Mouse (Mus musculus) WW6 (cell line): ENCODE results near the gene Bnip1.

ENCODE experiments used
- DNase-seq: peaks from one replicate; pipeline ENCODE4 v3.0.0-alpha.2; 2013; ENCODE audit warnings: low read depth, low spot score

Bnip1 gene

DNA sequence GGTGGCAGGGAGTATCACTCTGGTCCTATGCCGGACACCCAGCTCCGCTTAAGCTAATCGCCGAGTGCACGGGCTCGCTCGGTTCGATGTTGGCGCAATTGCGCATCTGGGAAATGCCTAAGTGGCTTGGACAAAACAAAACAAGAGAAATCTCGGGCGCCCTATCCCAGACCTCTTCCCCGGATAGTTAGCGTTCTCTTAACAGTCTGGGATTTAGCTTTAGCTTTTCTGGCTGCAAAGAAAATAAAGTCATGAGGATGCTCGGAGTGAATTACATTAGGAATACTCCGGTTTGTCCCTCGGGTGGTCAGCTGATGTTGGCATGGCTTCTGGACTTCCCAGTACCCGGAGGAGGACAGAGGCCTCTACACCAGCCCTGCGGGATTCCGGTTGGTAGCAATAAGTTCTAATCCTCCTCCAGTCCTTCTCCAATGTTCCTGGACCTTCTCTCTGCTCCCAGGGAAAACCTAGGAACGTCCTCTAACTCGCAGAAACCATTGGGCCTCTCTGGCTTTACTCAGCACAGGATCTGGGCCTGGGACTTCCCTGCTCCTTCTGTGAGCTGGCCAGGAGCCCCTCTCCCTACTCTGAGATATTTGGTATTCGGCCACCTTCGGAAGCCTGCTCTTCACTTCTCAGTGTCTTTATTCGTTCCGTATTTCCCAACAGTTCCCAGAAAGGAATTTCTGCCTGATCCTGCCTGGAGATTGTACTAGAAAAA, 59.0 kb downstream of the Bnip1 start:
- DNase-seq: no peak

DNA sequence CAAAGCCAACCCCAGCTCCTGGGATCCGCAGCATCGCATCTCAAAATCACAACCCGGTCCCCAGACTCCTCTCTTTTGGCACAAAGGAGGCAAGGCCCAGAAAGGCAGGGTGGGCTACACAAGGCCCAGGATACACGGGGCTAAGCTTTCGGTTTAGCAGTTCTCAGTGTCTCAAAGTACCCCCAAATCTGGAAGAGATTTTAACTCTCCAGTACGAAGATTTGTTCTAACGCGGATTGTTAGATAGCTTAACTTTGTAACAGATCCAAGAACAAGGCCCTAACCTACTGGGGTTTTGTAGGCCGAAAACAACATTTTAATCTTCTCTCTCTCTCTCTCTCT, 59.5 kb downstream of the Bnip1 start:
- no peak for DNase-seq

DNA sequence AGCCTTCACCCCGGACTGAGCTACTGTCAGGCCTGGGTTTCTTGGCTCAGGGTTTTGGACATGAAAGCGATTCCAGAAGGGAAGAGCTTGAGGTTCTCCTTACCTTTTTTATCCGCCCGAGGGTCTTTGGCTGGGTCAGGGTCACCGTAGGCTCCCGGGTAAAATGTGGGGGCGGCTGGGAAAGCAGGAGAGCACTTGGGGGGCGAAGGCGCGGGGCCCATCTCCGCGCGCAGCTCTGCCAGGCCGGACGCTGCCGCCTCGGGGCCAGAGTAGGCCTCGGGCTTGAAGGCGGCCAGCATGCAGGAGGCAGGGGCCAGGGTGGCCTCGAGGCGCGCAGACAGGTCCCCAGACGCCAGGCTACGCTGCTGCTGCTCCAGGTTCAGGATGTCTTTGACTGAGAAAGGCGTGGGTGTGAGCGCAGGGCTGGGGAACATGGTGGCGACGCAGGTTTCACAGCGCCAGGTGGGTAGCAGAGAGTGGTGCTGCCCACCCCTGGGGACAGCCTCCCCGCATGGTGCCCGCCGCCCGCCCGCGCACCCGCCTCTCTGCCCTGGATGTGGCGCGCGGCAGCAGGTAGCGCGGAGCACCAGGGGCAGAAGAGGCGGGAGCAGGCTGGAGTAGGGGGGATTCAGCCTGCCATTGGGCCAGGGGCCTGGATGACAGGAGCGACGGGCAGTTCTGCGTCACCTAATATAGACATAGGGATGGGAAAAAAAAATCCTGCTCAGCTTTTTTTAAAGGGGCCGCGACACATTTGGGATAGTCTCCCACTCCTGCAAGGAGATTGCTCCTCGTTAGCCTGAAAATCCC, 60.3 kb downstream of the Bnip1 start:
- DNase-seq: no peak

- DNase-seq: no peak
Observed at GRCm38 (mm10) chr17:26841981-26842380, 61.1 kb downstream of the Bnip1 start.
